ENCODE assay signal across 8 mouse cellular contexts in genomic region chr19:57066313-57066712, GRCm38 (mm10). TPM values are rescaled to one million over a fixed set of nuclear protein-coding genes. Genes with fewer than 3 reads are reported as not detected.
DNase-seq lines count a peak whose midpoint lies in the region; ATAC-seq and TF ChIP-seq lines count a peak whose summit lies in the region.

No protein-coding gene starts in this region.

- H3K4me2 ChIP-seq in kidney, postnatal 0 days (ENCODE audit: low read length) = no peak overlapping the region
- no peak overlapping the region for H3K4me2 ChIP-seq in liver, embryonic 14.5 days (ENCODE audit: low read depth)

- 0 out of 2 replicates have a peak, but pooled peaks cover 21% of the 10 kb centered on the region for H3K36me3 ChIP-seq in kidney, postnatal 0 days (ENCODE audit: insufficient read depth, low read length)
- H3K36me3 ChIP-seq in liver, embryonic 14.5 days (replicated peaks; ENCODE audit: control insufficient read depth, insufficient read depth, low read depth) = no peaks in the 10 kb centered on the region

- no peak overlapping the region for H3K4me3 ChIP-seq in kidney, postnatal 0 days (replicated peaks; ENCODE audit: low read depth, low read length)
- H3K4me3 ChIP-seq in liver, embryonic 14.5 days (ENCODE audit: insufficient read depth in 1 of 2, low read depth in 2 of 2, low read length in 2 of 2) = no peak overlapping the region

- no peaks in the 10 kb centered on the region for H3K9me3 ChIP-seq in kidney, postnatal 0 days (replicated peaks; ENCODE audit: low read length)
- no peaks in the 10 kb centered on the region for H3K9me3 ChIP-seq in liver, embryonic 14.5 days (ENCODE audit: control insufficient read depth, low read length)

- H3K9ac ChIP-seq in kidney, postnatal 0 days (ENCODE audit: low read depth, low read length) = no peak overlapping the region
- H3K9ac ChIP-seq in liver, embryonic 14.5 days (replicated peaks) = no peak overlapping the region

- TF ChIP-seq CTCF in kidney, postnatal 0 days (IDR thresholded peaks at IDR 0.05; ENCODE audit: low read depth) = peak; percentile 92
- TF ChIP-seq CTCF in liver, embryonic 14.5 days (IDR thresholded peaks at IDR 0.05; ENCODE audit: low read depth) = peak; percentile 78

- no peaks in the 10 kb centered on the region for H3K4me1 ChIP-seq in kidney, postnatal 0 days (replicated peaks; ENCODE audit: insufficient read depth, low read length)
- H3K4me1 ChIP-seq in liver, embryonic 14.5 days (replicated peaks; ENCODE audit: control insufficient read depth in 2 of 2, insufficient read depth in 2 of 2, low read length in 1 of 2) = no peaks in the 10 kb centered on the region

- no peak for TF ChIP-seq EP300 in liver, embryonic 14.5 days (IDR thresholded peaks at IDR 0.05; ENCODE audit: low read depth)

- 0 out of 2 replicates have a peak, but pooled peaks have one; percentile 51 for ATAC-seq in frontal cortex, adult (ENCODE audit: low TSS enrichment)
- ATAC-seq in kidney, postnatal 0 days (replicated peaks; ENCODE audit: low FRiP score, low read depth) = no peak
- ATAC-seq in liver, embryonic 14.5 days (ENCODE audit: insufficient read depth) = no peak

- peak; percentile 66 for DNase-seq in A20 (ENCODE audit: low read depth, low spot score)
- peak; percentile 60 to 75 for DNase-seq in CD8-positive naive resting alpha-beta T cell, adult 2 months (ENCODE audit: low read depth in 2 of 2, low spot score in 2 of 2)
- peak; percentile 86 for DNase-seq in brain, adult 2 months (ENCODE audit: low read depth, low spot score)
- DNase-seq in kidney, postnatal 0 days (ENCODE audit: low spot score) = peak; percentile 79
- peak; percentile 6 to 12 (median 6) for DNase-seq in liver, embryonic 14.5 days (ENCODE audit: low read depth in 3 of 3, low spot score in 3 of 3)
- peak; percentile 76 for DNase-seq in retina, postnatal 1 day
- peak; percentile 62 for DNase-seq in yolk sac, embryonic 10.5 days (ENCODE audit: low spot score)

- no peak overlapping the region for H3K27ac ChIP-seq in kidney, postnatal 0 days
- no peak overlapping the region for H3K27ac ChIP-seq in liver, embryonic 14.5 days

- H3K27me3 ChIP-seq in kidney, postnatal 0 days (ENCODE audit: insufficient read depth, low read length) = no peaks in the 10 kb centered on the region
- no peaks in the 10 kb centered on the region for H3K27me3 ChIP-seq in liver, embryonic 14.5 days (ENCODE audit: control insufficient read depth, insufficient read depth, low read length)

- 33% methylated on average over 3 of the region's 3 CpGs for WGBS in kidney, postnatal 0 days
- 15% methylated on average over 3 of the region's 3 CpGs for WGBS in liver, embryonic 14.5 days (ENCODE audit: insufficient replicate concordance)

RNA-seq across cellular contexts. Expression of gene Afap1l2, which starts 58.3 kb away (rescaled TPM):
- 21.3 and 22.0 TPM in 2 replicates for polyA plus RNA-seq in kidney, postnatal 0 days (2015; fragmentation: Nextera tagmentation; extraction: Ambion mirVana)
- 0.45 and 0.57 TPM in 2 replicates for polyA plus RNA-seq in liver, embryonic 14.5 days (2012; rRNA removed)
- 0.44 and 0.53 TPM in 2 replicates for polyA plus RNA-seq in liver, embryonic 14.5 days (2014; fragmentation: Nextera tagmentation; extraction: Ambion mirVana)

Comparison
In these comparisons a context has a peak if more than half of its experiments do, and no peak if none do; other contexts are left out.
1. DNase-seq: peak in every context shown above with its lines; median percentile 86 in brain, adult 2 months; 79 in kidney, postnatal 0 days; 76 in retina, postnatal 1 day; 68 in CD8-positive naive resting alpha-beta T cell, adult 2 months; 66 in A20; 62 in yolk sac, embryonic 10.5 days; 6 in liver, embryonic 14.5 days.
2. RNA of gene Afap1l2, which starts 58.3 kb away (polyA plus RNA-seq): 21.3 to 22.0 TPM in kidney, postnatal 0 days; 0.44 to 0.57 TPM in liver, embryonic 14.5 days; every median in the first group is over 10 times any median in the second.